Mouse (Mus musculus) liver, postnatal 0 days (tissue): Measurements from ENCODE around the gene Aldoart2. TPM values are rescaled to one million over a fixed set of nuclear protein-coding genes. Genes with fewer than 3 reads are reported as not detected.
"Not testable (repeated sequence)": the region's sequence is repeated elsewhere in the genome, so short reads cannot be mapped to it uniquely, and the experiment has no call there.

Experiments used
- ATAC-seq: fragments of 200-750 bp; cut with Nextera tagmentation; 2 replicates; pipeline ENCODE4 v1.8.0; 2017; ENCODE audit warnings: mild to moderate bottlenecking, moderate library complexity
- DNase-seq: peaks from one replicate; pipeline ENCODE4 v3.0.0-alpha.2; 2016
- H3K27ac ChIP-seq: fragments of 300-500 bp; sonication (generic); 2 replicates; pipeline ENCODE4 v1.5.1; 2014; ENCODE audit warnings: antibody characterized with exemption, moderate library complexity, mild to moderate bottlenecking, low read depth
- H3K27me3 ChIP-seq: fragments of 300-500 bp; sonication (generic); 2 replicates; pipeline ENCODE4 v1.6.1; 2014; ENCODE audit warnings: low read length, control low read depth, mixed read lengths; ENCODE audit not compliant: insufficient read depth
- H3K36me3 ChIP-seq: fragments of 300-500 bp; sonication (generic); replicated peaks from 2 replicates; pipeline ENCODE4 v1.6.1; 2014; ENCODE audit warnings: mild to moderate bottlenecking, control low read depth, low read length, moderate library complexity, mixed read lengths; ENCODE audit not compliant: insufficient read depth
- H3K4me1 ChIP-seq: fragments of 300-500 bp; sonication (generic); 2 replicates; pipeline ENCODE4 v1.6.1; 2014; ENCODE audit warnings: antibody characterized with exemption, mild to moderate bottlenecking, control low read depth; ENCODE audit not compliant: insufficient read depth
- H3K4me2 ChIP-seq: fragments of 300-500 bp; sonication (generic); 2 replicates; pipeline ENCODE4 v1.6.1; 2014; ENCODE audit warnings: low read depth, mild to moderate bottlenecking, low read length, moderate library complexity, mixed read lengths
- H3K4me3 ChIP-seq: fragments of 300-500 bp; sonication (generic); 2 replicates; pipeline ENCODE4 v1.5.1; 2014; ENCODE audit warnings: low read depth, low read length
- H3K9ac ChIP-seq: fragments of 300-500 bp; sonication (generic); replicated peaks from 2 replicates; pipeline ENCODE4 v1.6.1; 2014; ENCODE audit warnings: mild to moderate bottlenecking, moderate library complexity
- H3K9me3 ChIP-seq: fragments of 300-500 bp; sonication (generic); 2 replicates; pipeline ENCODE4 v1.6.1; 2016; ENCODE audit warnings: mild to moderate bottlenecking, control low read depth, low read length, mixed read lengths
- CTCF ChIP-seq: sonication (generic); IDR thresholded peaks from 2 replicates; pipeline ENCODE4 v1.5.1; 2016; ENCODE audit warnings: antibody characterized with exemption, low read depth
- EP300 ChIP-seq: IDR thresholded peaks from 2 replicates; pipeline ENCODE4 v1.6.1; 2016; ENCODE audit warnings: antibody characterized with exemption, low read depth, mild to moderate bottlenecking
- WGBS: fragments of 180-500 bp; shearing (Covaris S2); extraction: QIAGEN DNeasy Blood & Tissue Kit; methylation state at CpG from one replicate; pipeline ENCODE4 v1.1.7; 2014; ENCODE audit not compliant: insufficient replicate concordance; 5-methylcytosine and 5-hydroxymethylcytosine counted together
- polyA plus RNA-seq: library from polyadenylated mRNA; unstranded; fragments of >200 nt; fragmentation: Nextera tagmentation; extraction: Ambion mirVana; gene quantifications from 2 replicates; pipeline ENCODE4 v1.2.1, GENCODE M21; 2015

Aldoart2 gene
- polyA plus RNA-seq, 1 experiment from 2014 or later = not detected

DNA sequence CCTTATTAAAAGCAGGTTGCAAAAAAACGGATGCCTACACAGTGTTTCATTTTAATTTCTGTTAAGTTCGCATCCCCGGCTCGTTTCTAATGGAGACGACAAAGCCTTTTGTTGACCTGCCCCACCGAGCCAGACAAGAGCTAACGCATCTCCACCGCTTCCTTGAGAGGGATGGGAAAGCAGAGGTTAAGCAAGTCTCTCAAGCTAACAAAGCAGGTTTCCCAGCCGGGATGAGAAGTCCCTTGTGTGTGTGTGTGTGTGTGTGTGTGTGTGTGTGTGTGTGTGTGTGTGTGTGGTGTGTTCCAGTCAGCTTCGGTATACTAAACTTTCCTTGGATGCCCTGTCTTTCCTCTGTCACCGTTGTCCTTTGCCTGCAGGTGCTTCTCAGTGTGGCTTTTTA lies 6.1 kb downstream of the Aldoart2 start:
- WGBS = 78% methylated on average over 11 of the region's 11 CpGs
- Histone ChIP-seq H3K27ac (no peak overlapping the region), H3K36me3 (no peaks in the 10 kb centered on the region), H3K4me3 (no peak overlapping the region), H3K9ac (no peak overlapping the region), H3K9me3 (no peaks in the 10 kb centered on the region), H3K4me1 (no peaks in the 10 kb centered on the region), H3K27me3 (no peaks in the 10 kb centered on the region), H3K4me2 (no peak overlapping the region)
- DNase-seq (peak; percentile 7), ATAC-seq (no peak)
- TF ChIP-seq CTCF (no peak), EP300 (no peak)

DNA sequence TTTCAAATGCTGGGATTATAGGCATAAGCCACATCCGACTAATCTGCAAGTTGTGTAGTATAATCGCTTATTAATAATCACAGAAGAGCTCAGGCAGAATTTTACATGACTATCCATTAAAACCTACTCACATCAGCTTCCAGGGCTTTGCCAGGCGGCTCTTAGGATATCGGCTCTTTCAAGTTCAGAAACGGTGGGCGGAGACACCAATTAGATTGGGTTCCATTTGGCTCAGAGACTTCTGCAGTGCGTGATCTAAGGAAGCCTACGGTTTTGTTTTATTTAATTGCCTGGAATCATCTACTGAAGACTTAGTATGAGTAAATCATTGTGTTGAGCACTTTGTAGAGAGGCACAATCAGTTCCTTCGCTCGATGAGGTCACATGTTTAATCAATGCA lies 6.6 kb downstream of the Aldoart2 start:
- no peaks in the 10 kb centered on the region for H3K27me3 ChIP-seq
- WGBS = 84% methylated on average over 10 of the region's 10 CpGs
- no peaks in the 10 kb centered on the region for H3K36me3 ChIP-seq
- no peak overlapping the region for H3K4me2 ChIP-seq
- DNase-seq (peak; percentile 5), ATAC-seq (no peak)
- H3K27ac ChIP-seq = no peak overlapping the region
- H3K4me3 ChIP-seq = no peak overlapping the region
- TF ChIP-seq CTCF (no peak), EP300 (no peak)
- H3K9ac ChIP-seq = no peak overlapping the region
- no peaks in the 10 kb centered on the region for H3K4me1 ChIP-seq
- H3K9me3 ChIP-seq = no peaks in the 10 kb centered on the region

DNA sequence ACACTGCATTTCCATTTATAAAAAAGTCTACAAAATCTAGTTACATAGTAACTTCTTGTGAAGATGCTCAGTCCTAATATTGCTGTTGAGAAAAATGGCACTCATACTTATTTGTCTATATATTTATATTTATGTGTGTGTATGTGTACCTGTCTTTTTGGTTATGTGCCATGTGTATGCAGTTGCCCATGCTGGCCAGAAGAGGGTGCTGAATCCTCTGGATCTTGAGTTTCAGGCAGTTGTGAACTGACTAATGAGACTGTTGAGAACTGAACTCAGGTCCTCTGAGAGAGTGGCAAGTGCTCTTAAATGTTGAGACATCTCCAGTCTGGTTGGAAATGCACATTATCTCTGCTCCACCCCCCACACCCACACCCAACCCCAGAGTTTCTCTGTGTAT lies 8.1 kb downstream of the Aldoart2 start:
- no peak overlapping the region for H3K27ac ChIP-seq
- DNase-seq (peak; percentile 5), ATAC-seq (no peak)
- no peak overlapping the region for H3K4me3 ChIP-seq
- no peaks in the 10 kb centered on the region for H3K36me3 ChIP-seq
- no peaks in the 10 kb centered on the region for H3K9me3 ChIP-seq
- TF ChIP-seq EP300 (no peak), CTCF (0 out of 2 replicates have a peak, but pooled peaks have one; percentile 27)
- no peaks in the 10 kb centered on the region for H3K4me1 ChIP-seq
- no peak overlapping the region for H3K4me2 ChIP-seq
- H3K9ac ChIP-seq = no peak overlapping the region
- H3K27me3 ChIP-seq = no peaks in the 10 kb centered on the region

DNA sequence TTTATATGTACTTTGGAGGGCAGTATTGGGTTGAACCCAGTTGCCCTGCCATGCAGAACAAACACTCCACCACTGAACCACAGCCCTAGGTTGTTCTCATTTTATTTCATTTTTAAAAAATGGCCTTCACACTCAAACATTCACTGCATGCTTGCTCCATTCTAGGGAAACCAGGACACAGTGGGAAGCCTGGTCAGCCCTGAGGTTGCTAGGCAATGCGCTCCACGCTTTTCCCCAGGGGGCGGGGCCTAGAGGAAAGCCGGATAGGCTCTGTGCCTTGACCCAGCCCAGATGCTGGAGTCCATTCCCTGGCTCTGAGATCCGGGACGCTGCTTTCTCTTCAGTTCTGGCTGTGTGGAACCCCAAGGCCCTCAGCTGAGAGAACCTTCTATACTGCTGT lies 8.8 kb downstream of the Aldoart2 start:
- WGBS = 14% methylated on average over 6 of the region's 6 CpGs
- DNase-seq = peak; percentile 12
- Histone ChIP-seq H3K4me1 (no peaks in the 10 kb centered on the region), H3K9me3 (no peaks in the 10 kb centered on the region), H3K9ac (no peak overlapping the region), H3K27me3 (no peaks in the 10 kb centered on the region), H3K27ac (no peak overlapping the region), H3K4me2 (no peak overlapping the region), H3K36me3 (no peaks in the 10 kb centered on the region), H3K4me3 (no peak overlapping the region)
- TF ChIP-seq CTCF (no peak), EP300 (no peak)
- no peak for ATAC-seq

DNA sequence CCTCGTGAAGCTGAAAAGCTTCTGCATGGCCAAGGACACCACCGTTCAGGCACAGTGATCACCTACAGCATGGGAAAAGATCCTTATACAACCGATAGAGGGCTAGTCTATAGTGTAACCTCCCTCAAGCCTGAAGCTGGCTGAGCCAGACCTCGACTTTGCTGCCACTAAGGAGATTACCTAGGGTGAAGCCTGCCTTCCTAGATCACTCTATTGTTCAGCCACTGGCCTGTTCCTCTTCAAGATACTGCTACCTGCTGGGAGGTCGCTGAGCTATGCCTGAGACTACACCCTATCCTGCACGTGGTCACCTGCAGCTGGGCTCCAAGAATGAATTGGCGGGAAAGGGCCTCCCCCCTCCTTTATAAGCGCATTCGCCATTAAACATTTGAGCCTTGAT lies 21.9 kb downstream of the Aldoart2 start:
- not testable (repeated sequence) for H3K4me3 ChIP-seq, H3K9me3 ChIP-seq, H3K4me2 ChIP-seq, ATAC-seq, H3K27ac ChIP-seq, H3K36me3 ChIP-seq, H3K27me3 ChIP-seq, H3K4me1 ChIP-seq, DNase-seq, H3K9ac ChIP-seq
- WGBS = 53% methylated on average over 9 of the region's 9 CpGs

DNA sequence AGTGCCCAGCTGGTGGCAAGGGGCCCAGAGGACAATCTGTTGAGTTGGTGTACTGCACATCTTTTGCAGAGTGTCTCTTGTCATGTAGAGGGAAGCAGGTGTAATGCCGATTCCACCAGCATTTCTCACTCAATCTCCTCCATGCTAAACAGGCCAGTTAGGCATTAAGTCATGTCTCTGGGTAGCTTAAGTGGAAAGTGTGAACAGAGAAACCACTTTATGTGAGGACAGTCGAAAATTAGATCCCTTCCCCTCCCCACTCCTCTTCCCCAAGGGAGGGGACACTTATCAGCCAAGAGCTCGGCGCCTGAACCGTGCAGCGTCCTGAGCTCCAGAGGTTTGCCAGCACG lies 33.5 kb downstream of the Aldoart2 start:
- Histone ChIP-seq H3K4me3 (peak overlapping the region; percentile 43), H3K4me2 (peak overlapping the region; percentile 67; the same call in 1 of the 2 replicates), H3K27ac (no peak overlapping the region), H3K27me3 (peaks cover 43% of the 10 kb centered on the region), H3K9me3 (no peaks in the 10 kb centered on the region), H3K36me3 (no peaks in the 10 kb centered on the region), H3K4me1 (peaks cover 20% of the 10 kb centered on the region), H3K9ac (no peak overlapping the region)
- 8% methylated on average over 7 of the region's 7 CpGs for WGBS
- DNase-seq (no peak), ATAC-seq (no peak)
- TF ChIP-seq CTCF (no peak), EP300 (no peak)

GRCm38 (mm10) chr12:55598887-55599561 lies 34.0 kb downstream of the Aldoart2 start, which contains the start of gene Insm2:
Gene Insm2 (plus strand): TSS chr12:55599427.
- WGBS = 1% methylated on average over 68 of the region's 77 CpGs

More at GRCm38 (mm10) chr12:55598887-55599561, 34.0 kb downstream of the Aldoart2 start, which contains the start of gene Insm2:
- Histone ChIP-seq H3K36me3 (no peaks in the 10 kb centered on the region), H3K4me3 (peak within 1 kb of the TSS; percentile 43), H3K4me1 (peaks cover 20% of the 10 kb centered on the region), H3K9ac (no peak within 1 kb of the TSS), H3K27me3 (peaks cover 43% of the 10 kb centered on the region), H3K9me3 (no peaks in the 10 kb centered on the region), H3K4me2 (peak within 1 kb of the TSS; percentile 67), H3K27ac (no peak within 1 kb of the TSS)
- DNase-seq (peak; percentile 14), ATAC-seq (no peak)
- TF ChIP-seq EP300 = no peak
- no peak for TF ChIP-seq CTCF
